Mouse (Mus musculus) limb, embryonic 13.5 days (tissue): ENCODE results near the gene Ms4a10. TPM values are rescaled to one million over a fixed set of nuclear protein-coding genes. Genes with fewer than 3 reads are reported as not detected.

Source experiments
- ATAC-seq: fragments of 200-750 bp; cut with Nextera tagmentation; 2 replicates; pipeline ENCODE4 v1.8.0; 2017; ENCODE audit warnings: low read depth, moderate number of reproducible peaks, moderate TSS enrichment; ENCODE audit not compliant: low FRiP score
- H3K27ac ChIP-seq: fragments of 300-500 bp; sonication (generic); 2 replicates; pipeline ENCODE4 v1.5.1; 2015; ENCODE audit warnings: inconsistent platforms, mild to moderate bottlenecking, moderate library complexity
- H3K27me3 ChIP-seq: fragments of 300-500 bp; sonication (generic); 2 replicates; pipeline ENCODE4 v1.6.1; 2015; ENCODE audit warnings: mild to moderate bottlenecking, inconsistent platforms
- H3K36me3 ChIP-seq: fragments of 300-500 bp; sonication (generic); 2 replicates; pipeline ENCODE4 v1.6.1; 2015; ENCODE audit warnings: inconsistent platforms, mild to moderate bottlenecking, moderate library complexity
- H3K4me1 ChIP-seq: fragments of 300-500 bp; sonication (generic); 2 replicates; pipeline ENCODE4 v1.6.1; 2015; ENCODE audit warnings: inconsistent platforms
- H3K4me2 ChIP-seq: fragments of 300-500 bp; sonication (generic); replicated peaks from 2 replicates; pipeline ENCODE4 v1.6.1; 2015; ENCODE audit warnings: inconsistent platforms, mild to moderate bottlenecking, moderate library complexity
- H3K4me3 ChIP-seq: fragments of 300-500 bp; sonication (generic); 2 replicates; pipeline ENCODE4 v1.5.1; 2015; ENCODE audit warnings: moderate library complexity, mild to moderate bottlenecking, inconsistent platforms
- H3K9ac ChIP-seq: fragments of 300-500 bp; sonication (generic); 2 replicates; pipeline ENCODE4 v1.6.1; 2015; ENCODE audit warnings: mild to moderate bottlenecking, inconsistent platforms
- H3K9me3 ChIP-seq: fragments of 300-500 bp; sonication (generic); 2 replicates; pipeline ENCODE4 v1.6.1; 2016; ENCODE audit warnings: inconsistent platforms
- WGBS: fragments of 180-500 bp; shearing (Covaris S2); methylation state at CpG from one replicate; pipeline ENCODE4 v1.1.7; 2015; 5-methylcytosine and 5-hydroxymethylcytosine counted together
- polyA plus RNA-seq: library from polyadenylated mRNA; unstranded; fragments of >200 nt; fragmentation: Nextera tagmentation; extraction: Ambion mirVana; gene quantifications from 2 replicates; pipeline ENCODE4 v1.2.1, GENCODE M21; 2015

Ms4a10 gene
- polyA plus RNA-seq, 1 experiment from 2014 or later: not detected

GRCm38 (mm10) chr19:10952021-10952939, 22.2 kb downstream of the Ms4a10 start:
- 0 out of 2 replicates have a peak overlapping the region, but pooled peaks have one; percentile 7 for H3K4me2 ChIP-seq
- H3K9ac ChIP-seq: 0 out of 2 replicates have a peak overlapping the region, but pooled peaks have one; percentile 13
- 70% methylated on average over 11 of the region's 11 CpGs for WGBS
- 0 out of 2 replicates have a peak overlapping the region, but pooled peaks have one; percentile 28 for H3K27ac ChIP-seq
- no peak overlapping the region for H3K4me3 ChIP-seq
- H3K36me3 ChIP-seq: no peaks in the 10 kb centered on the region
- H3K9me3 ChIP-seq: no peaks in the 10 kb centered on the region
- peak; percentile 59 for ATAC-seq
- peaks cover 7% of the 10 kb centered on the region; the same call in 1 of the 2 replicates for H3K27me3 ChIP-seq
- peaks cover 15% of the 10 kb centered on the region for H3K4me1 ChIP-seq

- WGBS: 40% methylated on average over 9 of the region's 9 CpGs
- Histone ChIP-seq H3K4me1 (peaks cover 27% of the 10 kb centered on the region), H3K27ac (peak overlapping the region; percentile 44; the same call in 1 of the 2 replicates), H3K36me3 (peaks cover 13% of the 10 kb centered on the region), H3K9me3 (no peaks in the 10 kb centered on the region), H3K4me2 (peak overlapping the region; percentile 95), H3K4me3 (peak overlapping the region; percentile 84), H3K9ac (peak overlapping the region; percentile 54; the same call in 1 of the 2 replicates), H3K27me3 (peaks cover 4% of the 10 kb centered on the region; the same call in 1 of the 2 replicates)
- ATAC-seq: no peak; the same call in 1 of the 2 replicates
Measured at GRCm38 (mm10) chr19:10949558-10949957, 24.9 kb downstream of the Ms4a10 start.

DNA sequence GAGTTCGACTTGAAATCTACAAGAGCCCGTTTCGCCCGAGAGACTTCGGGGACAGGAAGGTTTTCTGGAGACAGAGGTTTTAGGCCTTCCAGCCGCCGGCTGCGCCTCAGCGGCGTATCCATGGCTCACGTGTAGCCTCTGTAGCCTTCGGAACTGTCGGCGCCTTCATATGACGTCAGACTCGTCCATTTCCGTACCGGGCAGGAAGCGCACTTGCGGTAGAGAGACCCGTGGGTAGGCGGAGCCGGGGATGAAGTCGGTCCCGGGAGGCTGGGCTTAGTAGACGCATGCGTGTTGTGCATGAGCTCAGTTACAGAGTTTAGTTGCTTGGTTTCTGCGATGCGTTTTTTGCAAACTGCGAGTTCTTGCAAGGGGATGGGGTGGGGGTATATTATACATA, 25.4 kb downstream of the Ms4a10 start, which contains the start of gene Ccdc86:
Gene Ccdc86, minus strand, starts transcription at position 155 of the 400 bp plus-strand sequence.
- peaks cover 18% of the 10 kb centered on the region for H3K36me3 ChIP-seq
- H3K4me3 ChIP-seq: peak within 1 kb of the TSS; percentile 84
- peaks cover 4% of the 10 kb centered on the region; the same call in 1 of the 2 replicates for H3K27me3 ChIP-seq
- peak within 1 kb of the TSS; percentile 44; the same call in 1 of the 2 replicates for H3K27ac ChIP-seq
- H3K4me1 ChIP-seq: peaks cover 27% of the 10 kb centered on the region
- peak within 1 kb of the TSS; percentile 95 for H3K4me2 ChIP-seq
- ATAC-seq: peak; percentile 96
- peak within 1 kb of the TSS; percentile 90 for H3K9ac ChIP-seq
- H3K9me3 ChIP-seq: no peaks in the 10 kb centered on the region
- WGBS: under 1% methylated on average over 30 of the region's 30 CpGs

GRCm38 (mm10) chr19:10948416-10948815, 26.1 kb downstream of the Ms4a10 start:
- no peak for ATAC-seq

DNA sequence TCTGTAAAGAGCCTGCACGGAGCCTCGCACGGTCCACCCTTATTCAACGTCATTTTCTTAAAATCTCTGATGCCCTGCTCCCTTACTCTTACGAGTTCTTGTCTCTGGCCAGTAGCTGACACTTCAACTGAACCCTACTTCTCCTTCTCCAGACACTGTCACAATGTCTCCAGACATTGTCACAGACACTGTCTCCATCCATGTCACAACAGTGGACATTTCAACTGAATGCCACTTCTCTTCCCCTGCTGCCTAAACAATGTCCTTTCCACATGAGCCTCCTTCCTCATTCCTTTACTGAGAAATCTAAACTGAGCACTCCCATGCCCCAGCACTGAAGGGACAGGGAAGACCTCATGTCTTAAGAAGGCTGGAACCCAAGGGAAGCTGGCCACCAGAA, 27.3 kb downstream of the Ms4a10 start:
- H3K36me3 ChIP-seq: peaks cover 37% of the 10 kb centered on the region
- H3K27ac ChIP-seq: no peak overlapping the region
- WGBS: 87% methylated on average over 5 of the region's 5 CpGs
- ATAC-seq: no peak
- peak overlapping the region; percentile 84 for H3K4me3 ChIP-seq
- peaks cover 27% of the 10 kb centered on the region for H3K4me1 ChIP-seq
- H3K4me2 ChIP-seq: peak overlapping the region; percentile 95
- H3K27me3 ChIP-seq: 0 out of 2 replicates have a peak, but pooled peaks cover 2% of the 10 kb centered on the region
- no peaks in the 10 kb centered on the region for H3K9me3 ChIP-seq
- H3K9ac ChIP-seq: peak overlapping the region; percentile 90

More at GRCm38 (mm10) chr19:10948416-10948815, 26.1 kb downstream of the Ms4a10 start:
- under 1% methylated on average over 20 of the region's 20 CpGs for WGBS
- Histone ChIP-seq H3K27ac (no peak overlapping the region), H3K4me1 (peaks cover 27% of the 10 kb centered on the region), H3K4me3 (peak overlapping the region; percentile 84), H3K27me3 (0 out of 2 replicates have a peak, but pooled peaks cover 4% of the 10 kb centered on the region), H3K9me3 (no peaks in the 10 kb centered on the region), H3K4me2 (peak overlapping the region; percentile 95), H3K36me3 (peaks cover 25% of the 10 kb centered on the region), H3K9ac (peak overlapping the region; percentile 90)

- H3K9me3 ChIP-seq: no peaks in the 10 kb centered on the region
- H3K4me1 ChIP-seq: peaks cover 27% of the 10 kb centered on the region
- WGBS: 89% methylated on average over 3 of the region's 3 CpGs
- peaks cover 42% of the 10 kb centered on the region for H3K36me3 ChIP-seq
- peak overlapping the region; percentile 84; the same call in 1 of the 2 replicates for H3K4me3 ChIP-seq
- H3K27me3 ChIP-seq: no peaks in the 10 kb centered on the region
- ATAC-seq: no peak
- H3K27ac ChIP-seq: no peak overlapping the region
- H3K4me2 ChIP-seq: peak overlapping the region; percentile 95
- peak overlapping the region; percentile 90 for H3K9ac ChIP-seq
Measured at GRCm38 (mm10) chr19:10946506-10946905, 28.0 kb downstream of the Ms4a10 start.

DNA sequence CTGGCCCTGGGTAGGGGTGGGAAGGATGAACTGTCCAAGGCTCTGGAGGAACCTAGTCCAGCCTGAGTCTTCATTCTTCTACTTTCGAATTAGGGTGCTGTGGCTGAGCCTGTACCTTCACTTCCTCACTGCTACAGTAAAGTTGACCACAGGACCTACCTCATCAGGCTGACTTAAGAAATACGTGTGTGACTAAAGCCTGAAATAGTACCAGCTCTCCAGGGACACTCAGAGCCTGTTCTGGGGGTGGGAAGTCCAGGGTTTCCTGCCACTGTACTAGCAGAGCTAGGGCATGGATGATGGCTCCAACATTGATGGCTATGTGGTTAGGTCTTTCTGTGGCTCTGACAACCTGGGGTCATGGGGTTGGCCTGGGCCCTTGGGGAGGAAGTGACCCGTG, 30.5 kb downstream of the Ms4a10 start:
- ATAC-seq: no peak
- WGBS: 81% methylated on average over 3 of the region's 3 CpGs
- Histone ChIP-seq H3K4me3 (no peak overlapping the region), H3K9ac (no peak overlapping the region), H3K9me3 (no peaks in the 10 kb centered on the region), H3K4me2 (no peak overlapping the region), H3K27ac (no peak overlapping the region), H3K4me1 (peaks cover 37% of the 10 kb centered on the region), H3K36me3 (peaks cover 42% of the 10 kb centered on the region), H3K27me3 (no peaks in the 10 kb centered on the region; the same call in 1 of the 2 replicates)

- H3K36me3 ChIP-seq: peaks cover 38% of the 10 kb centered on the region
- peak overlapping the region; percentile 71 for H3K9ac ChIP-seq
- peaks cover 3% of the 10 kb centered on the region; the same call in 1 of the 2 replicates for H3K27me3 ChIP-seq
- peak; percentile 57; the same call in 1 of the 2 replicates for ATAC-seq
- WGBS: 2% methylated on average over 40 of the region's 40 CpGs
- peak overlapping the region; percentile 46 for H3K4me3 ChIP-seq
- peaks cover 12% of the 10 kb centered on the region for H3K4me1 ChIP-seq
- no peaks in the 10 kb centered on the region; the same call in 1 of the 2 replicates for H3K9me3 ChIP-seq
- peak overlapping the region; percentile 89 for H3K4me2 ChIP-seq
- no peak overlapping the region for H3K27ac ChIP-seq
Measured at GRCm38 (mm10) chr19:10940801-10941457, 33.5 kb downstream of the Ms4a10 start.

DNA sequence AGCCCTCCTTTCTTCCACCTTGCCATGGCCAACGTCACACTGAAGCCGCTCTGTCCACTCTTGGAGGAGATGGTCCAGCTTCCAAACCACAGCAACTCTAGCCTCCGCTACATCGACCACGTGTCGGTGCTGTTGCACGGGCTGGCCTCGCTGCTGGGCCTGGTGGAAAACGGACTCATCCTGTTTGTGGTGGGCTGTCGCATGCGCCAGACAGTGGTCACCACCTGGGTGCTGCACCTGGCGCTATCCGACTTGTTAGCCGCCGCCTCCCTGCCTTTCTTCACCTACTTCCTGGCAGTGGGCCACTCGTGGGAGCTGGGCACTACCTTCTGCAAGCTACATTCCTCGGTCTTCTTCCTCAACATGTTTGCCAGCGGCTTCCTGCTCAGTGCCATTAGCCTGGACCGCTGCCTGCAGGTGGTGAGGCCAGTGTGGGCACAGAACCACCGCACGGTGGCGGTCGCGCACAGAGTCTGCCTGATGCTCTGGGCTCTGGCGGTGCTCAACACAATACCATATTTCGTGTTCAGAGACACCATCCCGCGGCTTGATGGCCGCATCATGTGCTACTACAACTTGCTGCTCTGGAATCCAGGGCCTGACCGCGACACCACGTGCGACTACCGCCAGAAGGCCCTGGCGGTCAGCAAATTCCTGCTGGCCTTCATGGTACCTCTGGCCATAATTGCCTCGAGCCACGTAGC, 34.2 kb downstream of the Ms4a10 start:
- Histone ChIP-seq H3K9ac (peak overlapping the region; percentile 71), H3K4me3 (peak overlapping the region; percentile 46), H3K27me3 (peaks cover 3% of the 10 kb centered on the region; the same call in 1 of the 2 replicates), H3K9me3 (no peaks in the 10 kb centered on the region; the same call in 1 of the 2 replicates), H3K4me1 (peaks cover 12% of the 10 kb centered on the region), H3K4me2 (peak overlapping the region; percentile 89), H3K36me3 (peaks cover 35% of the 10 kb centered on the region), H3K27ac (no peak overlapping the region)
- ATAC-seq: peak; percentile 88
- WGBS: 20% methylated on average over 37 of the region's 37 CpGs

GRCm38 (mm10) chr19:10938771-10939170, 35.7 kb downstream of the Ms4a10 start:
- Histone ChIP-seq H3K9ac (no peak overlapping the region), H3K27ac (no peak overlapping the region), H3K4me3 (no peak overlapping the region), H3K36me3 (peaks cover 20% of the 10 kb centered on the region), H3K9me3 (no peaks in the 10 kb centered on the region; the same call in 1 of the 2 replicates), H3K27me3 (peaks cover 3% of the 10 kb centered on the region; the same call in 1 of the 2 replicates), H3K4me1 (peaks cover 12% of the 10 kb centered on the region), H3K4me2 (no peak overlapping the region)
- ATAC-seq: no peak
- 56% methylated on average over 3 of the region's 3 CpGs for whole genome bisulfite sequencing

GRCm38 (mm10) chr19:10937110-10937563, 37.3 kb downstream of the Ms4a10 start, which contains the start of gene Ptgdr2:
Gene Ptgdr2, plus strand, starts transcription at chr19:10937160.
- WGBS: 51% methylated on average over 5 of the region's 5 CpGs

More at GRCm38 (mm10) chr19:10937110-10937563, 37.3 kb downstream of the Ms4a10 start, which contains the start of gene Ptgdr2:
- Histone ChIP-seq H3K27me3 (peaks cover 3% of the 10 kb centered on the region; the same call in 1 of the 2 replicates), H3K9ac (no peak within 1 kb of the TSS), H3K36me3 (peaks cover 4% of the 10 kb centered on the region), H3K4me3 (no peak within 1 kb of the TSS), H3K4me2 (no peak within 1 kb of the TSS), H3K9me3 (no peaks in the 10 kb centered on the region; the same call in 1 of the 2 replicates), H3K27ac (no peak within 1 kb of the TSS), H3K4me1 (peaks cover 12% of the 10 kb centered on the region)
- no peak for ATAC-seq
